Mouse (Mus musculus): ENCODE results near the gene Sec11a. TPM values are rescaled to one million over a fixed set of nuclear protein-coding genes. Genes with fewer than 3 reads are reported as not detected.
A peak's percentile ranks its signal among the peaks of the same experiment; 100 is the strongest.

Sec11a gene
- total RNA-seq, 1 experiment from 2014 or later: 333 TPM

DNA sequence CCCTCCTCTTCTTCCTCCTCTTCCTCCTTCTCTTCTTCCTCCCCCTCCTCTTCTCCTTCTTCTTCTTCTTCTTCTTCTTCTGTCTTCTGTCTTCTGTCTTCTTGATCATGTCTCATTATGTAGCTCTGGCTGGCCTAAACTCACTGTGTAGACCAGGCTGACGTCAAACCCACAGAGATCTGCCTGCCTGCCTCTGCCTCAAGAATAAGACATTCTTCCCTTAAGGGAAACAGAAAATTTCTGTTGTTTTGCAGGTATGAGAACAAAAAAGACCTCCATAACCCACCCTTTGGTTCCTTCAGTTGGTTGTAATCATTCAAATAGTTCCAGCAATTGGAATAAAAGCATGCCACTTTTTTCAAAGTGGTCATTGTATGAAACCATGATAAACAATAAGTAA is 83.4 kb downstream of the Sec11a start:
- no peak for ATAC-seq (replicated peaks; ENCODE audit: low read depth, poor library complexity, severe bottlenecking)

DNA sequence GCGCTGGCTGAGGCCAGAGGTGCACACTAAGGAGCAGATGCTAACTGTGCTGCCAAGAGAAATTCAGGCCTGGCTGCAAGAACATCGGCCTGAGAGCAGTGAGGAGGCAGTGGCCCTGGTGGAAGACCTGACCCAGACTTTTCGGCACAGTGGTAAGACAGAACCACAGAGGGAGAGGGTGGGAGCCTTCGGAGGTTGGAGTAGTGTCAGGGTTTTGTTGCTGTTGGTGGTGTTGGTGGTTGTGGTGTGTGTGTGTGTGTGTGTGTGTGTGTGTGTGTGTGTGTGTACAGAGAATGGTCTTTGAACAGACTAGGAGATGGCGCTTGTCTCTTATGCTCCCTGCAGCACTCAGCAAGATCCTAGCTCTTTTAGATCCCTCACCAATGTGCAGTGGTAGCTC is 84.1 kb downstream of the Sec11a start:
- ATAC-seq (replicated peaks; ENCODE audit: low read depth, poor library complexity, severe bottlenecking): no peak

DNA sequence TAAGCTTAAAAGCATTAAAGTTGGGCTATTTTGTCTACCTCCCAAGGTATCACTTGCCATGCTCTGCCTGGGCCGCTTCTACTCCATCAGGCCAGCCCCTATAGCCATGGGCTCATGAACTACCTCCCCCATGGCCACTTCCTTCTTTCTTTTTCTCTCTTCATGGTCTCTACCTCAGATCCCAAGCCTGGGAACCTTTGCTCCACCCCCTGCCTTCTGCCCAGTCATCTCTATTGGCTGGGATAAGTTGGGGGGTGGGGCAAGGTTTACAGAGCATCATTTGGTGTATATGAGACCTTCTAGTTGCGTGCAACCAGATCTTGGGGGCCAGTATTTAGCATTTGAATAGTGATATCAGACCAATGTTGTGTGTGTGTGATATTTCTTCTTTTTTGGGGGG is 85.1 kb downstream of the Sec11a start:
- peak; percentile 40 for ATAC-seq (replicated peaks; ENCODE audit: low read depth, poor library complexity, severe bottlenecking)

DNA sequence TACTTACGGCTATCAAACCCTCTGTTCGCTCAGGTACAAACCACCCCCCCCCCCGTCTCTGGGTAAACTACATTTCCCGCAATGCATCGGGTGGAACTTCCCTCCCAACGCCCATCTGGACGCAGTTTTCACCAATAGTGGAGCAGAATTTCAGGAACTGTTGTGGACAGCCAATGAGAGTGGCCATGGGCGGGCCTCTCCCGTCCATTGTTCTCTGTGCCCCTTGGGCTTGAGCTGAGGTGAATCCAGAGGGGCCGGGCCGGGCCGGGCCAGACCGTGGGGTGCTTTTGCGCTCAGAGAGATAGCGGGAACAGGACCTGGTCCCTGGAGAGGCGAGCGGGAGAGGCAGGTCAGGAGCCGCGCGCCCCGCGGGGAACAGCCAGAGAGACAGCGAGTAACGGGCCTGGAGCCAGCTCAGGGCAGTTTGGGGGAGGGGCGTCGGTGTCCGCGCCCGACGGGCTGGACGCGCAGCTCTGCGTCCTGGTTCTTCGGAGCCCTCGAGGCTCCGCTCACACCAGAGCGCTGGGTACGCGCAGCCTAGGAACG is 86.8 kb downstream of the Sec11a start, which contains the start of gene Zscan2:
Gene Zscan2 (plus strand): TSS at position 192 of the 546 bp plus-strand sequence.
- peak; percentile 80 for ATAC-seq (replicated peaks; ENCODE audit: low read depth, poor library complexity, severe bottlenecking)

DNA sequence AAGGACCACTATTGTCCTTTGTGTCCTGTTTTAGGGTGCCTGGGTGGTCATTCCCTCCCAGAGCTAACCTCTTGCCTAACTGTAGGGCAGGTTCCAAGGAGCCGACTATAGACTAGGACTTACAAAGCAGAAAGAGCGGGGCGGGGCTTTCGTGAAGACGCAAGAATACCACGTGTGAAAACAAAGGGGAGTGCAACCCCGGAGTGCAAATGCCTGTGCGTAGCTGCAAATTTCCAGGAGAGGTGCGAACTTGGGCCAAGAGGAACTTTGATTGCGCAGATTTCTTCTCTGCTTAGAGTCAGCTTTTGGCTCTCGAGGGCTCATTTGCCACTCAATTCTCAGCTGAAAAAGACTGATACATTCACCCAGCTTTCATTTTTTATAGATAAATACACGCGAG is 87.4 kb downstream of the Sec11a start:
- ATAC-seq (replicated peaks; ENCODE audit: low read depth, poor library complexity, severe bottlenecking): peak; percentile 40

DNA sequence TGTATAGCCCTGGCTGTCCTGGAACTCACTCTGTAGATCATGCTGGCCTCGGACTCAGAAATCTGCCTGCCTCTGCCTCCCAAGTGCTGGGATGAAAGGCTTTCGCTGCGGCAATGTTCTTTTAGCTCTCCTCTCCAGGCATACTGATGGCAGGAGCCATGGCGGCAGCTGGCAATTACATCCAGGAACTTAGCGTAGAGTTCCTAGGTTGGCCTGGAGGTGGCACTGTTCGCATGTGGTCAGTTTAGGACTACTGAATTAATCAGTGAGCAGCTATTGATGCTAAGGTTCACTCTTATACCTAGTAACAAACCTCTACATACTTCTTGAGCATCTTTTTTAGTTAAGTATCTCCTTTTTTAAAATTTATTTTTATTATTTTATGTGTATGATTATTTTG is 90.4 kb downstream of the Sec11a start:
- ATAC-seq (replicated peaks; ENCODE audit: low read depth, poor library complexity, severe bottlenecking): peak; percentile 75

DNA sequence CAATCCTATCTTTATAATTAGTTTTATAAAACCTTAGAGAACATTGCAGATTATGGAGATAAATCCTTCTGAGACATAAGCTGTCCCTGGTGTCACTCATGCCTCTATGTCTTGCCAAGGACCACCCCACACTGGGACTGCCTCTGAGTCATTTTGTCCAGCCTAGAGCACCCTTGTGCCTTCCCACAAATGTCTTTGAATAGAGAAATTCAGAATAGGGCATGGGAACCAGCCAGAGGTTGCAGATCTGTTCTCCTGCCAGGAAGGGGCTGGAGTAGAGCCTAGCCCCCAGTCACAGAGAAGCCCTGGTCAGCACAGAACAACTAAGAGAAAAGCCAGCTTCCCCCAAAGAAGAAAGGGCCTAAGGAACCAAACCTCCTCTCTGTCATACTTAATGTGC is 92.3 kb downstream of the Sec11a start:
- no peak for ATAC-seq (replicated peaks; ENCODE audit: low read depth, poor library complexity, severe bottlenecking)

Other genes with a start within 250 kb of the Sec11a start
- gene Iqgap1, start 121.8 kb downstream of the Sec11a start, total RNA-seq (2017): 84.8 and 101 TPM in 2 replicates
- gene Zscan2, start 86.9 kb downstream of the Sec11a start, total RNA-seq (2017): 7.9 and 14.2 TPM in 2 replicates
- 31.7 and 79.8 TPM in 2 replicates for gene Wdr73, start 46.5 kb downstream of the Sec11a start, total RNA-seq (2017)
- not detected in 2 replicates for gene Nmb, start 42.7 kb downstream of the Sec11a start, total RNA-seq (2017)
- gene Zfp592, start 45.9 kb upstream of the Sec11a start, total RNA-seq (2017): 28.1 and 28.8 TPM in 2 replicates
- gene Alpk3, start 109.8 kb upstream of the Sec11a start, total RNA-seq (2017): 0.78 and 1.1 TPM in 2 replicates
- gene Slc28a1, start 167.0 kb upstream of the Sec11a start, total RNA-seq (2017): not detected in 2 replicates

All from common myeloid progenitor, adult 5-6 weeks (primary cell).